Mouse (Mus musculus) intestine, postnatal 0 days (tissue): ENCODE results near the gene Tcf25. TPM values are rescaled to one million over a fixed set of nuclear protein-coding genes. Genes with fewer than 3 reads are reported as not detected.

ENCODE experiments used
- ATAC-seq: fragments of 200-750 bp; cut with Nextera tagmentation; 2 replicates; pipeline ENCODE4 v1.8.0; 2017; ENCODE audit warnings: mild to moderate bottlenecking, moderate TSS enrichment, moderate library complexity
- H3K27ac ChIP-seq: fragments of 300-500 bp; sonication (generic); 2 replicates; pipeline ENCODE4 v1.5.1; 2014; ENCODE audit warnings: mild to moderate bottlenecking, low read depth, low read length, moderate library complexity
- H3K27me3 ChIP-seq: fragments of 300-500 bp; sonication (generic); replicated peaks from 2 replicates; pipeline ENCODE4 v1.6.1; 2014; ENCODE audit warnings: low read length, mixed read lengths; ENCODE audit not compliant: control insufficient read depth, insufficient read depth
- H3K36me3 ChIP-seq: fragments of 300-500 bp; sonication (generic); 2 replicates; pipeline ENCODE4 v1.6.1; 2014; ENCODE audit warnings: mild to moderate bottlenecking, moderate library complexity; ENCODE audit not compliant: control insufficient read depth, insufficient read depth
- H3K4me1 ChIP-seq: fragments of 300-500 bp; sonication (generic); replicated peaks from 2 replicates; pipeline ENCODE4 v1.6.1; 2014; ENCODE audit warnings: antibody characterized with exemption, low read length, mixed read lengths; ENCODE audit not compliant: control insufficient read depth, insufficient read depth
- H3K4me2 ChIP-seq: fragments of 300-500 bp; sonication (generic); replicated peaks from 2 replicates; pipeline ENCODE4 v1.6.1; 2014; ENCODE audit warnings: low read depth, mild to moderate bottlenecking, moderate library complexity
- H3K4me3 ChIP-seq: fragments of 300-500 bp; sonication (generic); 2 replicates; pipeline ENCODE4 v1.5.1; 2014; ENCODE audit warnings: low read depth, low read length
- H3K9ac ChIP-seq: fragments of 300-500 bp; sonication (generic); 2 replicates; pipeline ENCODE4 v1.6.1; 2014; ENCODE audit warnings: mild to moderate bottlenecking, low read depth, low read length
- H3K9me3 ChIP-seq: fragments of 300-500 bp; sonication (generic); 2 replicates; pipeline ENCODE4 v1.6.1; 2016; ENCODE audit warnings: mixed run types; ENCODE audit not compliant: control insufficient read depth
- CTCF ChIP-seq: sonication (generic); IDR thresholded peaks from 2 replicates; pipeline ENCODE4 v1.5.1; 2016; ENCODE audit warnings: low read depth, mild to moderate bottlenecking, control low read depth, antibody characterized with exemption, moderate library complexity
- WGBS: fragments of 180-500 bp; shearing (Covaris S2); extraction: QIAGEN DNeasy Blood & Tissue Kit; methylation state at CpG from one replicate; pipeline ENCODE4 v1.1.7; 2014; 5-methylcytosine and 5-hydroxymethylcytosine counted together
- polyA plus RNA-seq: library from polyadenylated mRNA; unstranded; fragments of >200 nt; fragmentation: Nextera tagmentation; extraction: Ambion mirVana; gene quantifications from 2 replicates; pipeline ENCODE4 v1.2.1, GENCODE M21; 2015

The Tcf25 gene
- polyA plus RNA-seq, 1 experiment from 2014 or later: 147 TPM

DNA sequence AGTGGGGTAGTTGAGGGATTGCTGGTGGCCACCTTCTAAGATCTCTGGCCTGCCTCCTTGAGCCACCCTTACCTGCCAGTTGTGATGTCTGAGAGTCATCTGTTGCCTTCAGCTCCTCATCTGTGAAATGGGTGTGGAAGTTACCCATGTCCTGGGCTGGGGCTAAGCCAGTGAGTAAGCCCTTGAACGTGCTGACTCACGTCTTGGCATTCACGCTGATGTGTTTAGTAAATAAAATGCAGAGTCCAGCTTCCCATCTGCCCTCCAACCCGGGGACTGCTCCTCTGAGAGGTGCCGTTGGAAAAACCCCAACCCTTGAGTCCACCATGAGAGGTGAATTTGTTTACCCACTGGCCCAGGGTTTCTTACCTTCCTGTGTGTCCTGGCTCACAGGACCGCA is 27.7 kb upstream of the Tcf25 start:
- H3K27ac ChIP-seq: no peak overlapping the region
- no peak for ATAC-seq
- H3K9me3 ChIP-seq: no peaks in the 10 kb centered on the region
- WGBS: 82% methylated on average over 6 of the region's 6 CpGs
- no peak for TF ChIP-seq CTCF
- H3K9ac ChIP-seq: no peak overlapping the region
- no peaks in the 10 kb centered on the region for H3K4me1 ChIP-seq
- H3K4me3 ChIP-seq: no peak overlapping the region
- H3K36me3 ChIP-seq: no peaks in the 10 kb centered on the region
- no peaks in the 10 kb centered on the region for H3K27me3 ChIP-seq
- H3K4me2 ChIP-seq: no peak overlapping the region

DNA sequence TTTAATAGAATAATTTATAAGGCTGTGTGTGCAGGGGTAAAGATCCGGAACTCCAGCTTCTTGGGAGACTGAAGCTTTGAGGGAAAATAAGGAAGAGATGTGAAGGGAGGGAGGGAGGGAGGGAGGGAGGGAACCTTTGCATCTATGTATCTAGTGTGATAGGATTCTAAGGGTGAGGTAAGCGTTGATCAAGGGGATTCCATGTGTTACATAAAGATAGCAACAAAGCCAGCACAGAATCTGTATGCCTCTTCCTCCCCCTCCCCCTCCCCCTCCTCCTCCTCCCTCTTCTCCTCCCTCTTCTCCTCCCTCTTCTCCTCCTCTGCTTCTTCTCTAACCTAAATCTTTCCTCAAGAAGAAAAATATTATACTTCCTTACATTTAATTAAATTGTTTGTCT is 26.3 kb upstream of the Tcf25 start:
- no peak overlapping the region for H3K27ac ChIP-seq
- no peak overlapping the region for H3K9ac ChIP-seq
- no peak overlapping the region for H3K4me2 ChIP-seq
- 61% methylated on average over 2 of the region's 2 CpGs for WGBS
- ATAC-seq: no peak
- H3K4me3 ChIP-seq: no peak overlapping the region
- H3K4me1 ChIP-seq: no peaks in the 10 kb centered on the region
- H3K27me3 ChIP-seq: no peaks in the 10 kb centered on the region
- H3K36me3 ChIP-seq: no peaks in the 10 kb centered on the region
- no peak for TF ChIP-seq CTCF
- no peaks in the 10 kb centered on the region for H3K9me3 ChIP-seq

DNA sequence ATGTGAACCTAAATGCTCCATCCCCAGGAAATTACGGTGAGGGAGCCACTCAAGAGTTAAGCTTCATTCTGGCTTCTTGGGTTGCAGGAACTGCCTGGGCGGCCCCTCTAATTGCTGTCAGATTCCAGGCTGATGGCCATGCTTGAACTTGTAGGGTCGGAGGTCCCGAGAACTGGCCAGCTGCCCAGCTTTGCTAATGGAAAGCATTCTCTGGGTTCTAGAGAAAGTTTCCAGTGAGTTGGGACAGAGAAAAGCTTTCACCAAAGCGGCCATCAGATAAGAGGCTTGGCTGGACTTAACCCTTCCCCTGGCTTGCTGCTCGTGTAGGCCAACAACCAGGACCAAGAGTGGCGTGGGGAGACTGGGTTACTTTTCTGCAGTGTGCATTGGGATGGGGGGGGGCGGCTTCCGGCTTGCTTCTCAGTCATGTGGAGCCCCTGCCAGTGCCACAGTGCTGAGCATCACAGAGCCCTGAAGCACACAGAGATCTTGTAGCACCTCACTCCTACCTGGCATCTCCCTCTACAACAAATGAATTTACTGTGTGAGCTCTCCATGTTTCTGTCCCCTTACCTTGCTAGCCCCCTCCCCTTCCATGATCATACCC is 25.2 kb upstream of the Tcf25 start:
- no peak for ATAC-seq
- TF ChIP-seq CTCF: no peak
- no peaks in the 10 kb centered on the region for H3K27me3 ChIP-seq
- H3K36me3 ChIP-seq: no peaks in the 10 kb centered on the region
- H3K4me1 ChIP-seq: no peaks in the 10 kb centered on the region
- H3K4me3 ChIP-seq: no peak overlapping the region
- H3K9ac ChIP-seq: no peak overlapping the region
- 56% methylated on average over 9 of the region's 9 CpGs for WGBS
- H3K9me3 ChIP-seq: no peaks in the 10 kb centered on the region
- H3K4me2 ChIP-seq: no peak overlapping the region; the same call in 1 of the 2 replicates
- H3K27ac ChIP-seq: no peak overlapping the region

DNA sequence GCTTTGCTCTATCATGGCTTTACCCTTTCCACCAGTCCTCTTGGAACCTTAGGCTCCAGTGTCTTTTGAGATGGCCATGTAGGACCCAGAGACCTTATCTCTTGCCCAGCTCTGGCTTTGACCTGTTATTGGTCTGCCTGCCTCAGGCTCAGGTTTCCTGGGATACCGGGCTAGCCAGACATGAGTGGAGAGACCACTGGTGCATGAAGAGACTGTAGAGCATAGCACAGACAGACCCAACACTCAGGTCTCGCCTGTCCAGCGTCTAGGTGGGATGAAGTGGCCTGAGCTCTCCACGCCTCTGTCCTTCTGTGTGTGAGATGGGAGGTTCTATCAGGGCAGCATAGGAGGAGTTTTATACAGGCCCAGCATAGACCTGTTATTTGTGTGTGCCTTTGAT is 24.5 kb upstream of the Tcf25 start:
- no peaks in the 10 kb centered on the region for H3K4me1 ChIP-seq
- H3K36me3 ChIP-seq: no peaks in the 10 kb centered on the region
- no peak overlapping the region for H3K4me3 ChIP-seq
- H3K27ac ChIP-seq: no peak overlapping the region
- ATAC-seq: no peak
- WGBS: 86% methylated on average over 4 of the region's 4 CpGs
- TF ChIP-seq CTCF: no peak
- H3K9me3 ChIP-seq: no peaks in the 10 kb centered on the region
- no peak overlapping the region for H3K9ac ChIP-seq
- no peak overlapping the region for H3K4me2 ChIP-seq
- H3K27me3 ChIP-seq: no peaks in the 10 kb centered on the region

DNA sequence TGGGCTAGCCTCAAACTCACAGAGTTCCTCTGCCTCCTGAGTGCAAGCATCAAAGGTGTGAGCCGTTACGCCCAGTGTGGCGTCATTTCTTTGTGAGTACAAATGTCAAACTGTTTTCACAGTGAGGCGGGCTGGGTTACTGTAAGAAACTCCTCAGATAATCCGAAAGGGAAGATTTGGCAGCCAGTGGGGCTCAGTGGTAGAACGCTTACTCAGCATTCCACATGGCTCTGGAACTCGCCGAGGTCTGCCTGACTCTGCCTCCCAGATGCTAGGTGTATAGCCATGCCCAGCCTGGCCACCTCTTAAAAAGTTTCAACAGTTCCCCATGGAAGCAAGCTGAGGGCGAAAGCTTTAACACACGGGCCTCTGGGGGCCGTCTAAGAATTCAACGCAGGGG is 21.4 kb upstream of the Tcf25 start:
- H3K4me2 ChIP-seq: peak overlapping the region; percentile 17; the same call in 1 of the 2 replicates
- no peaks in the 10 kb centered on the region for H3K36me3 ChIP-seq
- H3K27me3 ChIP-seq: no peaks in the 10 kb centered on the region; the same call in 1 of the 2 replicates
- no peaks in the 10 kb centered on the region for H3K4me1 ChIP-seq
- 76% methylated on average over 12 of the region's 12 CpGs for WGBS
- no peak overlapping the region for H3K27ac ChIP-seq
- H3K9ac ChIP-seq: no peak overlapping the region
- ATAC-seq: no peak
- no peak overlapping the region for H3K4me3 ChIP-seq
- TF ChIP-seq CTCF: no peak
- H3K9me3 ChIP-seq: no peaks in the 10 kb centered on the region

DNA sequence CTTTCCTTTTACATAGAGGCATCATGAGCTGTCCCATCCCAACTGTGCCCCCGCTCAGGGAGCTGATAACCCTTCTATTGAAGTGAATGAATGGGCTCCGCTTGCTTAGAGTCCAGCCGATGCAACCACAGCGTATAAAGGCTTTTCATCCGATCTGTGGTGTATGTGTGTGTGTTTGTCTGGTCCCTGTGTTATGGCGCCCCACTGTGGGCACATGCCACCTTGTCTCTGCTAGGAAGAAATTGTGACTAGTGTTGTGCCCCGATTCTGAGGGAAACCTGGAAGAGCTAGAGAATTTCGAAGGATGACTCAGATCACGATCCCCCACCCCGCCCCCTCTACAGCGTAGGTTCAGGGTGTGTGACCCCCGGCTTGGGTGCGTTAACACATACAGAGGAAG is 20.8 kb upstream of the Tcf25 start:
- 44% methylated on average over 13 of the region's 13 CpGs for WGBS
- Histone ChIP-seq H3K27ac (no peak overlapping the region), H3K4me3 (no peak overlapping the region), H3K4me1 (no peaks in the 10 kb centered on the region), H3K4me2 (peak overlapping the region; percentile 17; the same call in 1 of the 2 replicates), H3K36me3 (no peaks in the 10 kb centered on the region), H3K9me3 (no peaks in the 10 kb centered on the region), H3K9ac (no peak overlapping the region), H3K27me3 (no peaks in the 10 kb centered on the region; the same call in 1 of the 2 replicates)
- peak; percentile 89 for TF ChIP-seq CTCF
- ATAC-seq: peak; percentile 52; the same call in 1 of the 2 replicates
